ENCODE assay signal across 27 mouse cellular contexts in the genomic region with DNA sequence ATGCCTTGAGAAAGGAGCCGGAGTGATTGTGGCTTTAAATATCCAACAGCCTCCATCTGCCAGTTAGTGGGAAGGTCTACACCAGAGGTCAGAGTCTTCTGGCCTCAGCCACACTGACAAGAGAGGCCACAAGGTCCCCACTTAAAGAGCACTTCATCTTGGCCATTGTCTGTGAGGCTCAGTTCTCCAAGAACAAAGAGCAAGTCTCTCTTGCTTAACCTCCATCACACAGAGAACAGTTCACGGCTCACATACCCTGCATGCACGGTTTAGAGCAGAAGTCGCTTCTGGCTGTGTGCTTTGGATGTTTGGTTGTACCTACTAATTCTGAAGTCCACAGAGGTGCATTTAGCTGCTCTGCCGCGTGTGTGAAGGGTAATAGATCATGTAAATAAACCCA.
DNase-seq lines count a peak whose midpoint lies in the region; ATAC-seq lines count a peak whose summit lies in the region.
"Had no signal": no experiment of that assay in that cellular context is flagged by ENCODE, and none has a peak within 500 bp of the region (broad histone marks: within the 10 kb centered on the region; RNA-seq: fewer than 3 reads in every experiment).

No protein-coding gene starts in this region.

- peaks cover 23% of the 10 kb centered on the region for H3K4me1 ChIP-seq in limb, embryonic 12.5 days (replicated peaks)
- H3K4me1 ChIP-seq in limb, embryonic 10.5 days: peaks cover 20% of the 10 kb centered on the region

- H3K27ac ChIP-seq in limb, embryonic 12.5 days: 0 out of 2 replicates have a peak overlapping the region, but pooled peaks have one; percentile 36
- no peak overlapping the region for H3K27ac ChIP-seq in limb, embryonic 10.5 days
- H3K27ac ChIP-seq: kidney, postnatal 0 days; liver, embryonic 14.5 days; midbrain, embryonic 10.5 days had no signal

- no peaks in the 10 kb centered on the region for H3K9me3 ChIP-seq in limb, embryonic 12.5 days
- no peaks in the 10 kb centered on the region for H3K9me3 ChIP-seq in limb, embryonic 10.5 days (replicated peaks)
- H3K9me3 ChIP-seq: midbrain, embryonic 10.5 days had no signal

- DNase-seq in heart, adult 11 months: peak; percentile 83
- DNase-seq in heart, adult 8-10 months (ENCODE audit: low spot score): no peak
- no peak for DNase-seq in limb, embryonic 10.5 days (ENCODE audit: low spot score)
- DNase-seq in mesoderm, embryonic 11.5 days (ENCODE audit: low read depth, low spot score): peak; percentile 33
- no peak for DNase-seq in thymus, postnatal 0 days (ENCODE audit: low spot score)
- DNase-seq in urinary bladder, adult 2 months (ENCODE audit: low spot score): no peak
- DNase-seq: adrenal gland, adult 2 months; cerebellum, adult 8-10 months; cerebellum, postnatal 25 days; heart, postnatal 14 days; kidney, adult 8-10 months; kidney, postnatal 4 days; left cerebral cortex, postnatal 4 days; liver; lung, embryonic 14.5 days; lung, postnatal 14 days; right cerebral cortex, postnatal 4 days had no signal

- 74% methylated on average over 6 of the region's 6 CpGs for WGBS in limb, embryonic 12.5 days
- WGBS in limb, embryonic 10.5 days: 85% methylated on average over 6 of the region's 6 CpGs

- no peak overlapping the region for H3K9ac ChIP-seq in limb, embryonic 12.5 days (replicated peaks)
- H3K9ac ChIP-seq: liver, embryonic 14.5 days; lung, embryonic 14.5 days had no signal

- no peaks in the 10 kb centered on the region for H3K27me3 ChIP-seq in limb, embryonic 12.5 days
- no peaks in the 10 kb centered on the region for H3K27me3 ChIP-seq in limb, embryonic 10.5 days (ENCODE audit: low read depth, poor library complexity, severe bottlenecking)
- H3K27me3 ChIP-seq: CH12.LX had no signal

- no peak overlapping the region for H3K4me2 ChIP-seq in limb, embryonic 12.5 days
- H3K4me2 ChIP-seq: lung, embryonic 14.5 days had no signal

- no peaks in the 10 kb centered on the region for H3K36me3 ChIP-seq in limb, embryonic 12.5 days
- H3K36me3 ChIP-seq in limb, embryonic 10.5 days: no peaks in the 10 kb centered on the region
- H3K36me3 ChIP-seq: midbrain, embryonic 10.5 days had no signal

- H3K4me3 ChIP-seq in limb, embryonic 12.5 days (replicated peaks): no peak overlapping the region
- H3K4me3 ChIP-seq in limb, embryonic 10.5 days: no peak overlapping the region
- H3K4me3 ChIP-seq: erythroblast, embryonic 14.5 days; midbrain, embryonic 10.5 days; myocyte had no signal

- no peak for ATAC-seq in limb, embryonic 12.5 days (ENCODE audit: insufficient number of reproducible peaks, insufficient read depth, low FRiP score, low TSS enrichment, low read depth)
- ATAC-seq: activated CD4-positive, CD25-positive, alpha-beta regulatory T cell, adult 4 months; forebrain, embryonic 16.5 days; intestine, embryonic 16.5 days had no signal

Comparison
In these comparisons a context has a peak if more than half of its experiments do, and no peak if none do; other contexts are left out.
1. DNase-seq: peak in heart, adult 11 months (single experiment) and mesoderm, embryonic 11.5 days (single experiment); none in heart, adult 8-10 months (single experiment), limb, embryonic 10.5 days (single experiment), thymus, postnatal 0 days (single experiment) and urinary bladder, adult 2 months (single experiment).